Mouse (Mus musculus) kidney, adult 18-20 months (tissue): ENCODE measurements at regions not wholly inside any gene's neighbourhood (a gene's known extent, or its start where the extent isn't known, plus 50 kb on each side); places are given as distances from the start of the nearest gene placed in this dataset.

Experiments used
- DNase-seq: peaks from one replicate; pipeline ENCODE4 v3.0.0; 2021

DNA sequence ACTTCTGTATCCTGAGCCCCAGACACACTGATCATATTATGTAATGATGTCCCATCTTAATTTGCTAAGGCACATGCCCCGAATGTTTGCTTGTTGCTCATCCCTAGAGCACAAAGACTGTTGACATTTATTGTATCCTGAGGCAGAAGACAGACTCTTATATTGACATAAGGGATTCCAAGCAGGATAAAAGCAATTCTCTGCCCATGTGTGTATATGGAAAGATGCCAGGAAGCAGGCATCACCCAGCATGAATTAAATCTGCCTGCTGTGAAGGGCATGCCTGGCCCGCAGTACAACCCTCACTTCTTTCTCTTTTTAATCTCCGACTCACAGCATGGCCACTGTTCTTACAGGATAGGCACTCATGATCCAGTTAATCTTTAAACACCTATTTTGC lies 125.3 kb downstream of the Usp46 start:
- no peak for DNase-seq

DNA sequence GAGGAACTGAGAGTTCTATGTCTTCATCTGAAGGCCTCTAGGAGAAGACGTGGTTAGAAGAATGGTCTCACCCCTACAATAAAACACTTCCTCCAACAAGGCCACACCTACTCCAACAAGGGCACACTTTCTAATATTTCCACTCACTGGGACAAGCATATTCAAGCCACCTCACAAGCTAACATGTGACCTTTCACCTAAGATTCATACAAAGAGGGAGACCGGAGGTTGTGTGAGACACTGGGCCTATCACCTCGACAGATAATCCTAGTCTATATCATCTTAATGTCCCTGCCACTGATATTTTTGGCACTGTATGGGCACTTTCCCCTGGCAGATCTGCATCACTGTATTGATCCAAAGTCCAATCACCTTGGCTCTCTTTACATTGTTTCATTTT lies 122.6 kb downstream of the Usp46 start:
- DNase-seq, result no peak

DNA sequence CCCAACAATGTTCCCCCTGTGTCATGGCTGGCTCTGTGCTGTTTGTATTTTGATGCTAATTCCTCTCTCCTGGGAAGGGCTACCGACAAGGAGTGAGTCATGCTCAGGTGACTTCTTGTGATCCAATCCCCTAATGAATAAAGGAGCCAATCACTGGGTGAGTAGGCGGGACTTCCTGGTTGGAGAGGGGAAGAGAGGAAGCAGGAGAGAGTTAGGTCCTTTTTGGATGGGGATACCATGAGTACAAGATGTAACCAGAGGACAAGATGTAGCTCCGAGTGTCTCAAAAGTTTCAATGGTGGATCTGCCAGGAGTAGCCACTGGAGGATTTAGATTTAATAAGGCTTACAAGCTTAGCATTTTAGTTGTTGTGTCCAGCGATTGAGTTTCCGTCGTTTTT lies 122.1 kb downstream of the Usp46 start:
- DNase-seq, result no peak

DNA sequence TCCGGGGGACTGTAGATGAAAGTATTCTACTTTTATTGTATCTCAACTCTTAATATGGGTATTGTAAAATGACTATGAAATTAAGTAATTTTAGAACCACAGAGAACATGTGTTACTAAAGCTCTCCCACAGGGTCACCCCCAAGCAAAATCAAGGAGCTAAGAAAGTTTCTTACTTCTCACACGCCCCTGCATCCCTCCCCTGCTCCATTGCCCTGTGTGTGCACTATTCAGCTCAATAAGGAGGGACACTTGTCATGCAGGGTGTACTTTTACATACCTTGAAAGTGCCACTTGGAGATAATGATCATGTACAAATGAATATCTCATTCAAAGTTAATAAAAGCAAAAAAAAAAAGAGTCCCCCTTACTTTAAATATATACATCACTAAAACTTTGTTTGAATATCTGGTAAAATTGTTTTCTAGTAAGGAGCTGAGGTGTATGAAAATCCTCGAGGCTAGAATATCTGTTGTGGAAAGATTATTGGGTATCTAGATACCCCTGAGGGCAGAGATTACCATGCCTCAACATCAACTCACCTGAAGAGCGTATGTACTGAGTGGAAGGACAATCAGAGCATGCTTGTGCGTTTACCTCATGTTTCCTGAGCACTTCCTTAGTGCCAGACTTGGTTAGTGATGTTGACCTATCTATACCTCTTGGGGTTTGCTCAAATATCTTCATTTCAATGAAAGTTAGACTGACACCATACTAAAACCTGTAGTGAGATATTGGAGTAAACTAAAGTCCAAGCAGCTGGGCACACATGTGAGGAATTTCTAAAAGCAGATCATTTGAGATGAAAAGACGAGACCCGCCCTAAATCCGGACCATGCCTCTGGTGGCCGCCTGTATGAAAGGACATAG lies 120.0 kb downstream of the Usp46 start:
- DNase-seq, result no peak
